Mouse (Mus musculus): ENCODE measurements at regions not wholly inside any gene's neighbourhood (a gene's known extent, or its start where the extent isn't known, plus 50 kb on each side); places are given as distances from the start of the nearest gene placed in this dataset.

GRCm38 (mm10) chr7:82119866-82120265 lies 53.8 kb upstream of the Sh3gl3 start:
- intact Hi-C loops (cut with DNase I), result loop anchor here (1.0 kb wide), 1 partner anchor 161 kb away; no protein-coding TSS in a partner anchor

GRCm38 (mm10) chr7:82121746-82122145 lies 51.9 kb upstream of the Sh3gl3 start:
- intact Hi-C loops (cut with DNase I), result loop anchor here (1.0 kb wide), 1 partner anchor 142 kb away; no protein-coding TSS in a partner anchor
- DNase-seq (ENCODE audit: low spot score in 2 of 2), result peak; percentile 49 to 59

More at GRCm38 (mm10) chr7:82119866-82120265, 53.8 kb upstream of the Sh3gl3 start:
- DNase-seq (ENCODE audit: low spot score in 2 of 2), result no peak

All from left cerebral cortex, postnatal 36 days (tissue).